Mouse (Mus musculus) stomach, postnatal 0 days (tissue): ENCODE measurements around the gene Mpig6b.

ENCODE experiments used
- CTCF ChIP-seq: IDR thresholded peaks from 2 replicates; pipeline ENCODE4 v1.5.1; 2016; ENCODE audit warnings: antibody characterized with exemption, low read depth, mild to moderate bottlenecking, moderate library complexity
- EP300 ChIP-seq: optimal IDR thresholded peaks from 2 replicates; pipeline ENCODE3; 2016; ENCODE audit warnings: antibody characterized with exemption

DNA sequence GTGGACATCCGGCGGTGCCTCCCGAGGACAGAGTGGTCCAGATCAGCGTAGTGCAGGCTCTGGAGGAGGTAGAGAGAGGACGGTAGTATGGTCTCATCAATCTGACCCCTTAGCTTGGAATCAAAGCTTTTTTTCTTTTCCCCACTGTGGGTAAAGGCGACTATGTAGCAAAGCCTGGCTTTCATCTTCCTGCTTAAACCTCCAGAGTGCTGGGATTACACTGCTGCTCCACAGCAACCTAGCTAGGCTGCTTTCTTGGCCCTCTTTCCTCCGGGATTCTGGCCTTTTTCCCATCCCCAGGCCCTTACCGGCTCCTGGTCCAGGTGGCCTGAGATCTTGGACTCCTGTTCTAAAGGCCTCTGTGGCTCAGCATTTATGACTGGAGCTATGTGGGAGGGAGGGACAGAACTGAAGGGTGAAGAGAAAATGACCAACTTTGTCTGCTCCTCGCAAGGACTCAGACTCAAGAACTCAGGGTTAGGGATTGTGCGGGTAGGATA lies 1.6 kb downstream of the Mpig6b start:
- TF ChIP-seq CTCF (no peak), EP300 (no peak)
